In the genomic region with DNA sequence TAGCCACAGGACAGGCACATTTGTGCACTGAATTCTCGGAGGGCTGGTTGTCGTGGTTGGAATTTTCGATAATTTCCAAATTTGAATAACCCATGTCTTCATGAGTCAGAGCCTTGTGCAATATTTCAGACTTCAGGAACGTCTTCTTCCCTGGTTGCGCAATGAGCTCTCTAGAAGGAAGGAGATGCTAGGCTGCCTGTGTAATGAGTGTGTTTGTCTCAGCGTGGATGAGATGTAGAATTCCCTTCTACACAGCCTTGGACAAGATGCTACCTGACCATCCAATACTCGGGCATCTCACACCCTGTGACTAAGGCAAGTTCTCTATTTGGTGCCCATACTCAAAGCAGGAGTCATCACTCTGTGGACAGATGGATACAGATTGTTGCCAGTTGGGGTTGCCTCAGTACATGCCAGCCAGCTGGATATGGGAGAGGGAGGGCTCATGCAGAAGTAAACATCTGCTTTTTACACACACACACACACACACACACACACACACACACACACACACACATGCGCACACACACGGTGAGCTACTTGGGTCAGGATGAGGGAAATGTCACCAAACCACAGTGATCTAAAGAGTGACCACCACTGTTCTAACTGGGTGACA, we compare ENCODE assay signal across 15 mouse cellular contexts. TPM values are rescaled to one million over a fixed set of nuclear protein-coding genes. Genes with fewer than 3 reads are reported as not detected.
DNase-seq lines count a peak whose midpoint lies in the region; ATAC-seq and TF ChIP-seq lines count a peak whose summit lies in the region.
"Had no signal": no experiment of that assay in that cellular context is flagged by ENCODE, and none has a peak within 500 bp of the region (broad histone marks: within the 10 kb centered on the region; RNA-seq: fewer than 3 reads in every experiment).

No protein-coding gene starts in this region.

- POLR2A ChIA-PET in Patski (lab: Charles Lee): interaction anchor here (1.1 to 1.4 kb wide), 2 partner anchors 34 to 38 kb away, joined by 3 read pairs; no protein-coding TSS in a partner anchor

- TF ChIP-seq CTCF in Patski (IDR thresholded peaks at IDR 0.05): no peak

- no peaks in the 10 kb centered on the region for H3K36me3 ChIP-seq in heart, embryonic 10.5 days
- H3K36me3 ChIP-seq: heart, embryonic 15.5 days; hindbrain, embryonic 12.5 days; limb, embryonic 15.5 days; midbrain, embryonic 12.5 days had no signal

- ATAC-seq in Patski: peak; percentile 56
- ATAC-seq: forebrain, embryonic 14.5 days had no signal

- CTCF ChIA-PET in Patski (lab: Charles Lee): interaction anchor here (1.5 kb wide), 1 partner anchor 18 kb away, joined by 3 read pairs; no protein-coding TSS in a partner anchor

- in situ Hi-C loops in Patski (cut with MboI; ENCODE audit: low pct_unique_long_range_greater_than_20kb): no loop called here

- intact Hi-C loops in left cerebral cortex, postnatal 4 days (cut with DNase I): no loop called here

- no peak overlapping the region for H3K4me3 ChIP-seq in heart, embryonic 10.5 days
- H3K4me3 ChIP-seq: heart, embryonic 15.5 days; hindbrain, embryonic 12.5 days; limb, embryonic 15.5 days; midbrain, embryonic 12.5 days had no signal

- peak; percentile 61 for DNase-seq in heart, adult 8-10 months (ENCODE audit: low spot score)
- DNase-seq in heart, embryonic 10.5 days (ENCODE audit: low spot score): no peak
- DNase-seq in 416B (ENCODE audit: low read depth) (peak; percentile 83), Patski (ENCODE audit: low read depth, low spot score) (no peak)
- DNase-seq in lung, postnatal 36 days: peak; percentile 65
- DNase-seq in layer of hippocampus, adult 18-20 months (ENCODE audit: low spot score in 2 of 2): no peak
- DNase-seq in urinary bladder, adult 2 months (ENCODE audit: low spot score): no peak
- no peak for DNase-seq in left cerebral cortex, postnatal 4 days
- DNase-seq: cerebellum, adult 18-20 months; right cerebral cortex, postnatal 14 days had no signal

- no peak overlapping the region for H3K27ac ChIP-seq in heart, embryonic 10.5 days
- H3K27ac ChIP-seq: heart, embryonic 15.5 days; hindbrain, embryonic 12.5 days; limb, embryonic 15.5 days; midbrain, embryonic 12.5 days had no signal

- peaks cover 30% of the 10 kb centered on the region for H3K4me1 ChIP-seq in heart, embryonic 10.5 days
- H3K4me1 ChIP-seq: hindbrain, embryonic 12.5 days; midbrain, embryonic 12.5 days had no signal

- H3K27me3 ChIP-seq in heart, embryonic 10.5 days (ENCODE audit: insufficient read depth, poor library complexity, severe bottlenecking): peaks cover 28% of the 10 kb centered on the region
- no peaks in the 10 kb centered on the region for H3K27me3 ChIP-seq in Patski
- H3K27me3 ChIP-seq: heart, embryonic 15.5 days had no signal

- WGBS in heart, embryonic 10.5 days: 83% methylated on average over 9 of the region's 9 CpGs

- no peaks in the 10 kb centered on the region for H3K9me3 ChIP-seq in heart, embryonic 10.5 days
- H3K9me3 ChIP-seq: heart, embryonic 15.5 days; hindbrain, embryonic 12.5 days; limb, embryonic 15.5 days; midbrain, embryonic 12.5 days had no signal

RNA-seq across cellular contexts. Expression of gene Htra1, which starts 7.5 kb away (rescaled TPM):
- total RNA-seq in heart, adult 8-10 months (2022): 100 to 1,000 TPM in 3 of 4 experiments, 10 to 100 TPM in 1; 96.9 to 118 (median 112) TPM
- 7.7 and 20.0 TPM in 2 replicates for polyA plus RNA-seq in heart, embryonic 10.5 days (2016; fragmentation: Nextera tagmentation; extraction: Ambion mirVana)
- polyA plus RNA-seq in Patski (2021): 170 TPM
- 100 to 1,000 TPM; 257 to 274 TPM for total RNA-seq in layer of hippocampus, adult 18-20 months (2021)
- 184 and 275 TPM in 2 replicates for polyA plus RNA-seq in urinary bladder, adult 2 months (2012; rRNA removed)
- 10 to 100 TPM; 45.2 to 48.8 TPM for total RNA-seq in left cerebral cortex, postnatal 4 days (2021)

Comparison
In these comparisons a context has a peak if more than half of its experiments do, and no peak if none do; other contexts are left out.
1. DNase-seq: peak in heart, adult 8-10 months (single experiment), 416B (single experiment) and lung, postnatal 36 days (single experiment); none in heart, embryonic 10.5 days (single experiment), Patski (single experiment), layer of hippocampus, adult 18-20 months (0 of 2), urinary bladder, adult 2 months (single experiment) and left cerebral cortex, postnatal 4 days (single experiment).